Mouse (Mus musculus): Measurements from ENCODE around the gene Dnah14. TPM values are rescaled to one million over a fixed set of nuclear protein-coding genes. Genes with fewer than 3 reads are reported as not detected.
A peak's percentile ranks its signal among the peaks of the same experiment; 100 is the strongest.

Gene Dnah14
- polyA plus RNA-seq (2014; fragmentation: Nextera tagmentation; extraction: Ambion mirVana) = 0.70 and 0.93 TPM in 2 replicates

- Histone ChIP-seq H3K9me3 (ENCODE audit: control insufficient read depth, low read length) (no peaks in the 10 kb centered on the region), H3K27me3 (ENCODE audit: control insufficient read depth, insufficient read depth, low read length) (no peaks in the 10 kb centered on the region), H3K4me2 (ENCODE audit: low read length) (no peak within 1 kb of the TSS), H3K9ac (replicated peaks; ENCODE audit: low read length) (no peak within 1 kb of the TSS), H3K4me3 (replicated peaks; ENCODE audit: low read depth, low read length) (no peak within 1 kb of the TSS), H3K27ac (replicated peaks; ENCODE audit: low read depth, low read length) (no peak within 1 kb of the TSS), H3K36me3 (ENCODE audit: control insufficient read depth, insufficient read depth, low read length) (no peaks in the 10 kb centered on the region), H3K4me1 (ENCODE audit: control insufficient read depth, insufficient read depth, low read length) (no peaks in the 10 kb centered on the region)
- ATAC-seq (ENCODE audit: low FRiP score, low TSS enrichment) (no peak), DNase-seq (no peak)
- WGBS = 74% methylated on average over 12 of the region's 12 CpGs
These were observed at the start of gene Dnah14 for GRCm38 (mm10) chr1:181576322-181576721. TSS of gene Dnah14 (plus strand) at chr1:181576559.

- Histone ChIP-seq H3K9ac (replicated peaks; ENCODE audit: low read length) (no peak overlapping the region), H3K4me1 (ENCODE audit: control insufficient read depth, insufficient read depth, low read length) (no peaks in the 10 kb centered on the region), H3K9me3 (ENCODE audit: control insufficient read depth, low read length) (no peaks in the 10 kb centered on the region), H3K4me3 (replicated peaks; ENCODE audit: low read depth, low read length) (no peak overlapping the region), H3K27ac (replicated peaks; ENCODE audit: low read depth, low read length) (no peak overlapping the region), H3K36me3 (ENCODE audit: control insufficient read depth, insufficient read depth, low read length) (no peaks in the 10 kb centered on the region), H3K27me3 (ENCODE audit: control insufficient read depth, insufficient read depth, low read length) (no peaks in the 10 kb centered on the region), H3K4me2 (ENCODE audit: low read length) (no peak overlapping the region)
- 80% methylated on average over 4 of the region's 4 CpGs for WGBS
- ATAC-seq (ENCODE audit: low FRiP score, low TSS enrichment) = no peak
- peak; percentile 40 for DNase-seq
These were observed 47.0 kb upstream of the Dnah14 start for GRCm38 (mm10) chr1:181529368-181529767.

DNA sequence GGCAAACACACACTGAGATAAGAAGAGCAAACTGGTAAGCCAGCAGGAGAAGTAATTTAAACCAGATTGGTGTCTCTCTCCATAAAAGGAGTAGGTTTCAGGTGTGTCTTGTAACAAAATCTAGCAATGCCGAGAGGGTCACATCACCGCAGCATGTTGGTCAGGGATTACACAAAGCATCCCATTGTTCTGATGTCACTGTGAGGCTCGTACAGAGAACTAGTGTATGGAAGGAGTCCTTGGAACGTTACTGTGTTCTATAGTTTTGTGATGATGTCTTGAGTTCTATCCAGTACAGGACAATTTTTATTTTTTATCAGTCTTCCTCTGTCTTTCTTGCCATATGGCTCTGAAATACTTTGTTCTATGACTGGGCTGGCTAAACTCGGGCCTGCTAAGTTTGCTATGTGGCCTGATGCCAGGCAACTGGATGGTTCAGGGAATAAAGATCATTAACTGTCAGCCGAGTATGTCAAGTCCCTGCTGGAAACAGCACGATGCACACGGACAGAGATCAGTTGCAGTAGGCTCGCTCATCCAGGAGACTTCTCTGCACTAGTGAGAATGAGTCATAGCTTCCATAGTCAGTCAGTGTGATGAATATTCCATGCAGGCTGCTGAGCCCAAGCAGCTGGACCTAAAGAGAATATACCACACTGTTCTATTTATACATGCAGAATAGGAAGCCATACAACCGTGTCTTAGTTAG is 41.0 kb upstream of the Dnah14 start:
- H3K9ac ChIP-seq (replicated peaks; ENCODE audit: low read length) = no peak overlapping the region
- no peak for DNase-seq
- H3K4me1 ChIP-seq (ENCODE audit: control insufficient read depth, insufficient read depth, low read length) = 0 out of 2 replicates have a peak, but pooled peaks cover 4% of the 10 kb centered on the region
- 60% methylated on average over 10 of the region's 10 CpGs for WGBS
- no peak overlapping the region for H3K27ac ChIP-seq (replicated peaks; ENCODE audit: low read depth, low read length)
- no peak overlapping the region for H3K4me2 ChIP-seq (ENCODE audit: low read length)
- no peaks in the 10 kb centered on the region for H3K9me3 ChIP-seq (ENCODE audit: control insufficient read depth, low read length)
- H3K36me3 ChIP-seq (ENCODE audit: control insufficient read depth, insufficient read depth, low read length) = no peaks in the 10 kb centered on the region
- no peak for ATAC-seq (ENCODE audit: low FRiP score, low TSS enrichment)
- no peak overlapping the region for H3K4me3 ChIP-seq (replicated peaks; ENCODE audit: low read depth, low read length)
- H3K27me3 ChIP-seq (ENCODE audit: control insufficient read depth, insufficient read depth, low read length) = no peaks in the 10 kb centered on the region

DNA sequence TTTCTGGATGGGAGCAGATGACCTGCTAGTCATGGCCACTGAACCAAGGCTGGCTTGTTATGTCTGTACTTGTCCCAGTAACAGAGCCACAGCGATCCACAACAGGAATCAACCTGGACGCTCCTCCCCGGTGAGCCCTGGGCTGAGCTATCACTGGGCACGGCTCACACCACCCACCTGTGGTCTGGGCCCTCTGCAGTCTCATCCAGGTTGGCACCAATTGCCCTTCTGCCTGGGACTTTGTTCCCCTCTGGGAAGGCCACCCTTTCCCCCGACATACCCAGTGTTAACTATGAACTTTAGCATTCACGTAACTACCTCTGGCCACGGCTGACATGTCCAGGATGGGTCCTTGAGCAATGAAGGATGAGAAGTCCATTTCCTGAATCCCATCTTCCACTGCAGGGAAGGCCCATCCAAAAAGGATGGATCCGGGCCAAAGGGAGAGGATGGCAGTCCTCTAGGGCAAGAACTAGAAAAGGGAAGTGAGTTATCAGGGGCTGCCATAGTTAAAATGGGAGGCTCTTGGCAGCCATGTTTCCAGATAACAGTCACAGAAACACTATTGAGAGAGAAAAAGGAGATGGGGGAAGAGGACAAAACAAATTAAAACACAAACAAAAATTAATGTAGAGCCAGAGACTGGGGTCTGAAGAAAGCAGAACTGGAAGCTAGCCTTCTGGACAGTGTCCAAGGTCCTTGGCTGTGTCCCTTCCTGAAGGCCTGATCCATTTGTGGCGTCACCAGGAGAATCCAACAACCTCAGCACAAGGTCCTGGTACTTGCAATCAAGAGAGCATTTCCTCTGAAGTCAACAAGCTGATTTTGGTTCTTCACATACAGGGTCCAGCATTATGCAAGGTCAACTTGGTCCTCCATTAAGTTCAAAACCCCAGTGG is 38.5 kb upstream of the Dnah14 start:
- H3K9ac ChIP-seq (replicated peaks; ENCODE audit: low read length) = no peak overlapping the region
- no peak for ATAC-seq (ENCODE audit: low FRiP score, low TSS enrichment)
- H3K27ac ChIP-seq (replicated peaks; ENCODE audit: low read depth, low read length) = no peak overlapping the region
- no peaks in the 10 kb centered on the region for H3K9me3 ChIP-seq (ENCODE audit: control insufficient read depth, low read length)
- no peak overlapping the region for H3K4me2 ChIP-seq (ENCODE audit: low read length)
- no peak overlapping the region for H3K4me3 ChIP-seq (replicated peaks; ENCODE audit: low read depth, low read length)
- DNase-seq = no peak
- H3K27me3 ChIP-seq (ENCODE audit: control insufficient read depth, insufficient read depth, low read length) = no peaks in the 10 kb centered on the region
- H3K4me1 ChIP-seq (ENCODE audit: control insufficient read depth, insufficient read depth, low read length) = 0 out of 2 replicates have a peak, but pooled peaks cover 4% of the 10 kb centered on the region
- WGBS = 97% methylated on average over 9 of the region's 9 CpGs
- no peaks in the 10 kb centered on the region for H3K36me3 ChIP-seq (ENCODE audit: control insufficient read depth, insufficient read depth, low read length)

DNA sequence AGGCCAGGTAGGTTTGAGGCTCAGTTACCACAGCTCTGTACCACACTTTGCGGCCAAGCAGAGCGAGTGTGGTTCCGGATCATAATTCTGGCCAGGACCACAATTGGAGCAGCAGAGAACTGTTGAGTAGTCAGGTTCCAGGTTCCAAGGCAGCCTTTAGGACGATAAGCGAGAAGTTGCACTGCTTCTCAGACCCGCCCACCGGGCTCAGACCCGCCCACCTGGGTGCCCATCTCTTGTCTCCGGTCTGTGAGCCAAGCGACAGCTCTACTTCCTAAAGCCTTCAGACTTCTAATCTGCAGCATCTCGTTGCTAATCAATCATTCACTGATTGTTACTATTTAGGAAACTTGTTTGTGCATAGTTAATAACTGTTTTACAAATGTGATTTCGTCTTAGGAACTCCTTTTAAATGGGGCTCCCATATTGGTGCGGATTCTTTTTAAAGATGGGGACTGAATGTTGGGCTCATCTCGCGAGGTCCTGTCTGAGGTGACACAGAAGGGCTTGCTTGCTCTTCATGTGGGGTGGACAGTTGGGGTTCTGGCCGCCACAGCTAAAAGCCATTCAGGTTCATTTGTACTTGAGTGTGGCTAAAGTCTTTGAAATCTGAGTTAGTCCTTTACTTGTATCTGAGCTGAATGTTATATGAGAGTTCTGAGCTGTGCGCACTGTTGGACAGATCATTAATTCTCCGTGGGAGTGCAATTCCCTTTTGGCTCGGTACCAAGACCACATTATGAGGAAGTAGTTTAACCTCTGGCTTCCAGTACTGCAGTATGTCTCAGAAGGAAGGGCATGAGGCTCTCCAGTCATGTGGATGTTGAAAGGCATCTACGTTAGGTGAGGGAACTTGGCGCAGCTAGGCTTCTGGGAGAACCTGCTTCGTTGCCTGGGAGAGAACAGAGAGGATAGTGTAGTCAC is 36.3 kb upstream of the Dnah14 start:
- 77% methylated on average over 22 of the region's 22 CpGs for WGBS
- no peak for ATAC-seq (ENCODE audit: low FRiP score, low TSS enrichment)
- Histone ChIP-seq H3K27ac (replicated peaks; ENCODE audit: low read depth, low read length) (no peak overlapping the region), H3K4me3 (replicated peaks; ENCODE audit: low read depth, low read length) (no peak overlapping the region), H3K27me3 (ENCODE audit: control insufficient read depth, insufficient read depth, low read length) (no peaks in the 10 kb centered on the region), H3K36me3 (ENCODE audit: control insufficient read depth, insufficient read depth, low read length) (no peaks in the 10 kb centered on the region), H3K4me2 (ENCODE audit: low read length) (no peak overlapping the region), H3K9me3 (ENCODE audit: control insufficient read depth, low read length) (no peaks in the 10 kb centered on the region), H3K4me1 (ENCODE audit: control insufficient read depth, insufficient read depth, low read length) (0 out of 2 replicates have a peak, but pooled peaks cover 3% of the 10 kb centered on the region), H3K9ac (replicated peaks; ENCODE audit: low read length) (no peak overlapping the region)
- no peak for DNase-seq

GRCm38 (mm10) chr1:181543711-181544383 is 32.5 kb upstream of the Dnah14 start:
- H3K4me1 ChIP-seq (ENCODE audit: control insufficient read depth, insufficient read depth, low read length) = 0 out of 2 replicates have a peak, but pooled peaks cover 3% of the 10 kb centered on the region
- H3K9me3 ChIP-seq (ENCODE audit: control insufficient read depth, low read length) = no peaks in the 10 kb centered on the region
- ATAC-seq (ENCODE audit: low FRiP score, low TSS enrichment) (no peak), DNase-seq (no peak)
- H3K36me3 ChIP-seq (ENCODE audit: control insufficient read depth, insufficient read depth, low read length) = no peaks in the 10 kb centered on the region
- no peaks in the 10 kb centered on the region for H3K27me3 ChIP-seq (ENCODE audit: control insufficient read depth, insufficient read depth, low read length)
- no peak overlapping the region for H3K27ac ChIP-seq (replicated peaks; ENCODE audit: low read depth, low read length)
- 71% methylated on average over 5 of the region's 5 CpGs for WGBS
- H3K4me2 ChIP-seq (ENCODE audit: low read length) = no peak overlapping the region
- H3K4me3 ChIP-seq (replicated peaks; ENCODE audit: low read depth, low read length) = no peak overlapping the region
- no peak overlapping the region for H3K9ac ChIP-seq (replicated peaks; ENCODE audit: low read length)

DNA sequence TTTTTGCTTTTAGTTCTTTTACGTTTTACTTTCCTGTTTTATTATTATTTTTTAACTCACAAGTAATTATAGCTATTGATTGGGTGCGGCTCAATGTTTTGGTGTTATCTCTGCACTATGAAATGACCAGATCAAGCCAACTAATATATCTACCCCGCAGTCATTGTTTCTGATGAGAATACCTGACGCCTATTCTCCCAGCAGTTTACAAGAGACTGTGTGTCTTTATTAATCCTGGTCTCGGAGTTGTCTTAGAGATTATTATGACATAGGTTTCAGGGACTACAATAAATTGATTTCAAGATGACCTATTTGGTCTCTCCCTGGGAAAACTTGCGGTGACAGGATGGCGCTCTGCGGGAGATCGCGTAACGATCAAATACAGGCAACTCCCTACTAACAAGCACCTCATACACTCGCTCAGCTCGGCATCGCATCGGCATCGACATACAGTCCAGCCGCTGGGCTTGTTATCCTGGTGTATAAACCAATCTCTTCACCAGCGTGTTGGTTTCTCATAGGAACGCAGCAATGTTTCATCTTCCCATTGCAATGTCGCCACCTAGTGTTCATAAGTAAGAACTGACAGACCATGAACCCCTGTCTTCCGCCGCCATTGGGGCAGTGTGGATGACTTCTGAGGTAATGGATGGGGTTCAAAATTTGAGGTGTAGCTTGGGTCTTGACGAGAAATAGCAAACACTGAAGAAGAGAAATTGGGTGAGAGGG is 31.2 kb upstream of the Dnah14 start:
- whole genome bisulfite sequencing = 26% methylated on average over 23 of the region's 23 CpGs
- peak; percentile 70; the same call in 1 of the 2 replicates for ATAC-seq (ENCODE audit: low FRiP score, low TSS enrichment)
- Histone ChIP-seq H3K9me3 (ENCODE audit: control insufficient read depth, low read length) (no peaks in the 10 kb centered on the region), H3K27me3 (ENCODE audit: control insufficient read depth, insufficient read depth, low read length) (no peaks in the 10 kb centered on the region), H3K4me3 (replicated peaks; ENCODE audit: low read depth, low read length) (0 out of 2 replicates have a peak overlapping the region, but pooled peaks have one; percentile 12), H3K4me2 (ENCODE audit: low read length) (peak overlapping the region; percentile 50), H3K36me3 (ENCODE audit: control insufficient read depth, insufficient read depth, low read length) (no peaks in the 10 kb centered on the region), H3K27ac (replicated peaks; ENCODE audit: low read depth, low read length) (no peak overlapping the region), H3K9ac (replicated peaks; ENCODE audit: low read length) (peak overlapping the region; percentile 31; the same call in 1 of the 2 replicates), H3K4me1 (ENCODE audit: control insufficient read depth, insufficient read depth, low read length) (0 out of 2 replicates have a peak, but pooled peaks cover 3% of the 10 kb centered on the region)
- DNase-seq = peak; percentile 93
